Mouse (Mus musculus): ENCODE results near the gene Sh3gl1.

GRCm38 (mm10) chr17:56036901-56037287, 459 bp upstream of the Sh3gl1 start:
- no peak for TF ChIP-seq CTCF (conservative IDR thresholded peaks at IDR 0.05; ENCODE audit: low read length)
- no peak for TF ChIP-seq POU5F1 (IDR thresholded peaks at IDR 0.05; ENCODE audit: borderline replicate concordance, low read length)
